Mouse (Mus musculus): ENCODE data around the gene Cers6.

GRCm38 (mm10) chr2:68916299-68916698 is 55.1 kb downstream of the Cers6 start:
- TF ChIP-seq MYOG (IDR thresholded peaks at IDR 0.05; ENCODE audit: control insufficient read depth, extremely low read depth, insufficient read length) (no peak), CTCF (IDR thresholded peaks at IDR 0.05; ENCODE audit: control insufficient read depth, insufficient read depth, insufficient read length) (no peak), FOSL1 (IDR thresholded peaks at IDR 0.05; ENCODE audit: insufficient read depth, low read length, poor library complexity, severe bottlenecking) (no peak), CEBPB (IDR thresholded peaks at IDR 0.05; ENCODE audit: low read depth) (no peak), USF1 (IDR thresholded peaks at IDR 0.05; ENCODE audit: low read depth) (no peak), MYOD1 (IDR thresholded peaks at IDR 0.05; ENCODE audit: control insufficient read depth, insufficient read length, low read depth) (no peak)
